Mouse (Mus musculus) neural tube, embryonic 11.5 days (tissue): ENCODE measurements around the gene Ldlrad3. TPM values are rescaled to one million over a fixed set of nuclear protein-coding genes. Genes with fewer than 3 reads are reported as not detected.

ENCODE experiments used
- ATAC-seq: fragments of 200-750 bp; cut with Nextera tagmentation; 2 replicates; pipeline ENCODE4 v1.8.0; 2017; ENCODE audit warnings: moderate number of reproducible peaks, mild to moderate bottlenecking, moderate TSS enrichment, moderate library complexity; ENCODE audit not compliant: insufficient read depth, low FRiP score, low TSS enrichment
- DNase-seq: peaks from one replicate; pipeline ENCODE4 v3.0.0-alpha.2; 2015; ENCODE audit warnings: low spot score
- H3K27ac ChIP-seq: fragments of 300-500 bp; sonication (generic); 2 replicates; pipeline ENCODE4 v1.5.1; 2014; ENCODE audit warnings: low read depth, mild to moderate bottlenecking, low read length
- H3K27me3 ChIP-seq: fragments of 300-500 bp; sonication (generic); 2 replicates; pipeline ENCODE4 v1.6.1; 2014; ENCODE audit warnings: mild to moderate bottlenecking, low read length, mixed read lengths; ENCODE audit not compliant: control insufficient read depth, insufficient read depth
- H3K36me3 ChIP-seq: fragments of 300-500 bp; sonication (generic); 2 replicates; pipeline ENCODE4 v1.6.1; 2014; ENCODE audit warnings: mild to moderate bottlenecking, low read length, moderate library complexity, mixed read lengths; ENCODE audit not compliant: control insufficient read depth, insufficient read depth
- H3K4me1 ChIP-seq: fragments of 300-500 bp; sonication (generic); 2 replicates; pipeline ENCODE4 v1.6.1; 2014; ENCODE audit warnings: low read length, mixed read lengths; ENCODE audit not compliant: control insufficient read depth, insufficient read depth
- H3K4me2 ChIP-seq: fragments of 300-500 bp; sonication (generic); 2 replicates; pipeline ENCODE4 v1.6.1; 2014; ENCODE audit warnings: low read depth, mild to moderate bottlenecking, moderate library complexity
- H3K4me3 ChIP-seq: fragments of 300-500 bp; sonication (generic); 2 replicates; pipeline ENCODE4 v1.5.1; 2014; ENCODE audit warnings: low read depth, low read length
- H3K9ac ChIP-seq: fragments of 300-500 bp; sonication (generic); 2 replicates; pipeline ENCODE4 v1.6.1; 2014; ENCODE audit warnings: mild to moderate bottlenecking, low read length
- H3K9me3 ChIP-seq: fragments of 300-500 bp; sonication (generic); 2 replicates; pipeline ENCODE4 v1.6.1; 2016; ENCODE audit warnings: low read length; ENCODE audit not compliant: control insufficient read depth
- WGBS: fragments of 180-500 bp; shearing (Covaris S2); extraction: QIAGEN DNeasy Blood & Tissue Kit; methylation state at CpG from one replicate; pipeline ENCODE4 v1.1.7; 2014; 5-methylcytosine and 5-hydroxymethylcytosine counted together
- polyA plus RNA-seq: library from polyadenylated mRNA; unstranded; fragments of >200 nt; fragmentation: Nextera tagmentation; extraction: Ambion mirVana; gene quantifications from 2 replicates; pipeline ENCODE4 v1.2.1, GENCODE M21; 2014

The Ldlrad3 gene
- polyA plus RNA-seq, 1 experiment from 2014 or later: 64.9 TPM

DNA sequence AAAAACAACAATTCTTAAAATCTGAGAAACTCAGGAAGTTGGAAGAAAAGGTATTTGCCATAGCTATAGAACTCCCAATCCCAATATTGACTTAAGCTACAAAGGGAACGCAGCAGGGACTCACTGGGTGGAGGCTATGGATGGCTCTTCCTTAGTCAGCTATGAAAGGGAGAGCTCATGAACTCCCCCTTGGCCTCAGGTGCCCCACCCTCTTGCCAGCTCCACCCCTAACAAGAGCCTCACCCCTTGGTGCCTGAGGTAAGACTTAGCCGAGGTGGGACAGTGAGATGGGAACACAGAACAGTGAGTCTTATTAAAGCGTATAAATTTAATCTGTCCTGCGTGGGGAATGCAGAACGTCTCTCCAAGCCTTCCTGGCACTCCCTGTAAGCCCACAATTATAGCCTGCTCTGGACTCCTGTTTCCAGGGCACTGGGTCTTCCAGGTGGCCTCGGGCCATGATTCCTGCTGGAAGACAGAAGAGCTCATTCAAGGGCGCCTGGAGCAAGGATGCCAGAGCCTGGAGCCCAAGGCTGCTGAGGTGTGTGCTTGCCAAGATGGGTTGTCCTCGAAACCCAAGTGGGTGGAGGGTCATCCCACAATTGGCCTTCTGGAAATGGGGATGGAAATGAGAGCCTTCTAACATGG is 55.9 kb downstream of the Ldlrad3 start:
- peaks cover 6% of the 10 kb centered on the region; the same call in 1 of the 2 replicates for H3K4me1 ChIP-seq
- no peak for DNase-seq
- no peaks in the 10 kb centered on the region for H3K36me3 ChIP-seq
- no peak overlapping the region for H3K27ac ChIP-seq
- no peaks in the 10 kb centered on the region for H3K27me3 ChIP-seq
- no peak for ATAC-seq
- no peaks in the 10 kb centered on the region for H3K9me3 ChIP-seq
- H3K4me3 ChIP-seq: no peak overlapping the region
- H3K9ac ChIP-seq: no peak overlapping the region
- H3K4me2 ChIP-seq: no peak overlapping the region
- 87% methylated on average over 8 of the region's 8 CpGs for WGBS

DNA sequence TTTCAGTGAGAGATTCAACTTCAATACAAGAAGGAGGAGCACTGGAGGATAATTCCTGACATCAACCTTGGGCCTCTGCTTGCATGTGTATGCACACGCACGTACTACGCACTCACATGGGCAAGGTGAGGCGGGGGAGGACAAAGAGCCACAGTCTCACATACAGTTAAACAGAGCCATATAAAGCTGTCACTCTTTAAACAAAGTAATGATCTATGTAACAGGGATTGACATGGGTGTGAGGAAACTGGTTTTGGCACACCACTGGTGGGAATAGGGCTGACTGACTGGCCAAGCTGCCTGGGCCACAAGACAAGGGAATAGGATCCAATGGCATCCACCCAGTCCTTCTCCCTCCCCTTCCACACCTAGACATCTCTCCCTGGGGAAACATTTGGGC is 57.0 kb downstream of the Ldlrad3 start:
- no peak for DNase-seq
- Histone ChIP-seq H3K36me3 (no peaks in the 10 kb centered on the region), H3K4me1 (peaks cover 4% of the 10 kb centered on the region; the same call in 1 of the 2 replicates), H3K4me2 (no peak overlapping the region), H3K27ac (no peak overlapping the region), H3K9me3 (no peaks in the 10 kb centered on the region), H3K4me3 (no peak overlapping the region), H3K9ac (no peak overlapping the region), H3K27me3 (no peaks in the 10 kb centered on the region)
- ATAC-seq: no peak
- 91% methylated on average over 4 of the region's 4 CpGs for WGBS

DNA sequence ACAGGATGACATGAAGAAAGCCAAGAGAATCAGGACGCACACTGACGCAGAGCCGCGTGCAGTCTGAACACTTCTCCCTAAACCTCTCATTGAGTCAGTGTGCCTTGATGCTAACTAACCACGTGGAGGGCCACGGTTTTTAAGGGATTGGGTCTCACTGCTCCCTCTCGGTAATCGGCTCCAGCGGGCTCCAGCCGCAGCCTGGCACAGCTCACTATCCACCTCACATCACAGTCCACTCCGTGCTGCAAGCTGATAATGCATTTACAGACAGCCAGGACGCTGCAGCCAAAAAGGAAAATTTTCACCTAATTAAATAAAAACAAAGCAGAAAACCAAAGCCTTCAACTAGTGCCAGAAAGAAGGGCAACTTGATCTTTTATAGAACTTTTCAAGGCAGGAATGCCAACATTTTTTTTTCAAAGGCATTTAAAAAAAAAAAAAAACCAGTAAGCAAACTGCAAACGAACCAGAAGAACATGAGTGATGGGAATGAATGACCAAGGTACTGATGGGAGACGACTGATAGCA is 57.6 kb downstream of the Ldlrad3 start:
- 80% methylated on average over 14 of the region's 14 CpGs for WGBS

DNA sequence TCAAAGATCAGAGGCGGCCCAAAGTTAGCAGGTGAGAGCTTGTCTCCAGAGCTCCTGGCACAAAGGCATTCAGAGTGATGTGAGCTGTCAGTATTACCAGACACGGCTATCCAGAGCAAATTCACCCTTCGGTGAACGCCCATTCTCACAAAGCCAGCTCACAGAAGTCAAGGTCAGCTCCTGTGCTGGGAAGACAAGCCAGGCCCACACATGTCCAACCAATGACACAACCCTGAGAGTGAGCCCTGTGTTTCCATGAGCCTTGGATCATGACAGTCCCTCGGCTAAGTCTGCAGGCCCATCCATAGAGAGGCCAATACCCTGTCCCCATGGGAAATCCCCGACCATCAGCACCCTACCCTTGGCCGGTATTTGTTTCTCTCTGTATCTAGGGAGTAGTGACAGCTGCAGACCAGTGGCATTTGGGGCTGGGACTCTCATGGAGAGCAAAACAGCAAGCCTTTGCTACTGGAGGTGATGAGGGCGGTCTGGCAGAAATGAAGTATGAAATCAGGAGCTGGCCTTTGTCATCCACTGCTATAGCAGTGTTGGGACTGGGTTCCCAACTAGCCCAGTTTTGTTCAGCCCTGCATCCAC is 58.3 kb downstream of the Ldlrad3 start:
- ATAC-seq: no peak
- H3K27me3 ChIP-seq: no peaks in the 10 kb centered on the region
- DNase-seq: no peak
- no peaks in the 10 kb centered on the region for H3K9me3 ChIP-seq
- H3K4me3 ChIP-seq: no peak overlapping the region
- H3K4me2 ChIP-seq: no peak overlapping the region
- H3K9ac ChIP-seq: no peak overlapping the region
- 88% methylated on average over 8 of the region's 8 CpGs for WGBS
- no peak overlapping the region for H3K27ac ChIP-seq
- H3K36me3 ChIP-seq: no peaks in the 10 kb centered on the region
- H3K4me1 ChIP-seq: peaks cover 4% of the 10 kb centered on the region; the same call in 1 of the 2 replicates

More for the DNA sequence above, 57.6 kb downstream of the Ldlrad3 start:
- DNase-seq (no peak), ATAC-seq (no peak)
- H3K9ac ChIP-seq: no peak overlapping the region
- H3K27me3 ChIP-seq: no peaks in the 10 kb centered on the region
- H3K9me3 ChIP-seq: no peaks in the 10 kb centered on the region
- H3K4me1 ChIP-seq: peaks cover 4% of the 10 kb centered on the region; the same call in 1 of the 2 replicates
- H3K36me3 ChIP-seq: no peaks in the 10 kb centered on the region
- H3K27ac ChIP-seq: no peak overlapping the region
- H3K4me3 ChIP-seq: no peak overlapping the region
- H3K4me2 ChIP-seq: no peak overlapping the region

DNA sequence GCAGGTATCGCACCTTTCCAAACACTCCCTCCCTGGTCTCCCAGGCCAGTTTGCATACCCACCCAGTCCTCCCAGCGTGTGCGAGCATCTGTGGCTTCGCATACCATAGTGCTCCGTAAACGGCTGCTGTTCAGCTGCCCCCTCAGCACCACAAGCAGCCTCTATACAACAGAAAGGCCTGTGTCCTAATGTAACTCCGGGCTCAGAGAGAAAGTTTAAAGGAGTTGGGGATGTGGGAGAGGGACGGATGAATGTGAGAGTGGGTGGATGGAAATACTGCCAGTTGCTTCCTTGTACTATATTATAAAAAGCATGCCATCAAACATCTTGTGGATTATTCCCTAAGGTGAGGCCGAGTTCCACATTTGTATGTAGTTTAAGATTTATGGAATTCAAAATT is 59.0 kb downstream of the Ldlrad3 start:
- DNase-seq (no peak), ATAC-seq (no peak)
- no peak overlapping the region for H3K9ac ChIP-seq
- H3K4me3 ChIP-seq: no peak overlapping the region
- 78% methylated on average over 9 of the region's 9 CpGs for WGBS
- no peaks in the 10 kb centered on the region for H3K9me3 ChIP-seq
- H3K4me2 ChIP-seq: no peak overlapping the region
- no peak overlapping the region for H3K27ac ChIP-seq
- peaks cover 7% of the 10 kb centered on the region for H3K4me1 ChIP-seq
- H3K27me3 ChIP-seq: no peaks in the 10 kb centered on the region
- no peaks in the 10 kb centered on the region for H3K36me3 ChIP-seq

DNA sequence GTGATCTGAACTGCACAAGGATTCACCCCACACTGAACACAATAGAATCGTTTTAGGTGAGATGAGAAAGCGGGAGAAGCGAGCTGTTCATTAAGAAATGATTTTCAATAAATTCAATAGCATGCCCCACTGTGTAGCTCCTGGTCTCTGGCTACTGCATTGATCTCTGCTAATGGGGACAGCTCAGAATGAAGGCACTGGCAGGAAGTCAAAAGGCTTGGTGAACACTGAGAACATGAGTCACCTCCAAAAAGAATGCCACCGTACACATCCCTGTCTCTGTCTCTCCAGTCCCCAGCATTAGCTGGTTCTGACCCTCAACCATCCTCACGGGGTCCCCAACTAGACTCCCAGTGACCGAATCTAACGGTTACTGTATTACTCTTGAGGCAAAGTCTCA is 60.1 kb downstream of the Ldlrad3 start:
- peaks cover 18% of the 10 kb centered on the region for H3K4me1 ChIP-seq
- DNase-seq (no peak), ATAC-seq (no peak)
- H3K4me3 ChIP-seq: no peak overlapping the region
- no peak overlapping the region for H3K9ac ChIP-seq
- no peaks in the 10 kb centered on the region for H3K9me3 ChIP-seq
- no peaks in the 10 kb centered on the region for H3K27me3 ChIP-seq
- H3K36me3 ChIP-seq: no peaks in the 10 kb centered on the region
- H3K4me2 ChIP-seq: no peak overlapping the region
- no peak overlapping the region for H3K27ac ChIP-seq
- WGBS: 94% methylated on average over 7 of the region's 7 CpGs

DNA sequence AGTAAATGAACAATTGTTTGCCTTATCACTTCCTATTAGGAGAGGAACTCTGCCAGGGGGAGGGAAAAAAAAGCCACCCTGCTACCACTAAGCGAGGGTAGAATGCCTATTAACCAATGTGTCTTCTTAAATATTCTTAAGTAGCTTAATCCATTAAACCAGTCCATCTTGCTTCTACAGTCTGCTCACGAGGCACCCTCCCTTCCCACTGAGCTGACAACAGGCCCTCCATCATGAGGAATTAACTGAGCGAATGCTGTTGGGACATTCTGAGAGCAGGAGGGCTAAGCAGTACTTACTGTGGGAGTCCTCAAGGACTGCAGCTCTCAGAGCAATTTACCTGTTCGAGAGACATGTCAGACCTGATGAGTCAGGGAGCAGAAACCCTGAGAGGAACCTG is 61.1 kb downstream of the Ldlrad3 start:
- H3K4me3 ChIP-seq: no peak overlapping the region
- H3K9me3 ChIP-seq: no peaks in the 10 kb centered on the region
- no peaks in the 10 kb centered on the region for H3K36me3 ChIP-seq
- no peaks in the 10 kb centered on the region for H3K27me3 ChIP-seq
- H3K9ac ChIP-seq: no peak overlapping the region
- no peak overlapping the region for H3K4me2 ChIP-seq
- no peak for ATAC-seq
- no peak overlapping the region for H3K27ac ChIP-seq
- H3K4me1 ChIP-seq: peaks cover 18% of the 10 kb centered on the region
- DNase-seq: no peak
- WGBS: 82% methylated on average over 4 of the region's 4 CpGs

DNA sequence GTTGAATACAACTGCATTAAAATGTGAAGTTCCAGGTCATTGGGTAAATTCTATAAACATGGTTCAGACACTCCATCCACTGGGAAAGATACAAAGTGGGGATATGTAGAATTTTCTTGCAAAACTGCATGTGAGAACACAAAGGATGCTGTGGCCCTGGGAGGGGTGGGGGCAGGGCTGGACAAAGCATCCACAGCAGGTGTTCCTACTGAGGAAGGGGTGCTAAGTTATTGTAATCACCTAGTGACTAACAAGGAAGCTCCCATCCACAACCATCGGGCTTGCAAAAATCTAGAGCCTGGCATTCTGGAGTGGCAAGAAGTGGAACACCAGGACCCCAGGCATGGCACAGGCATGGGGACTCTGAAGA is 64.1 kb downstream of the Ldlrad3 start:
- DNase-seq: no peak
- 60% methylated on average over 1 of the region's 1 CpGs for WGBS
- Histone ChIP-seq H3K27me3 (no peaks in the 10 kb centered on the region), H3K36me3 (no peaks in the 10 kb centered on the region), H3K4me3 (no peak overlapping the region), H3K4me2 (no peak overlapping the region), H3K4me1 (peaks cover 25% of the 10 kb centered on the region), H3K27ac (peak overlapping the region; percentile 44), H3K9ac (no peak overlapping the region), H3K9me3 (no peaks in the 10 kb centered on the region)
- ATAC-seq: 0 out of 2 replicates have a peak, but pooled peaks have one; percentile 25
